ENCODE assay signal across 8 mouse cellular contexts in genomic region chr8:124862321-124863162, GRCm38 (mm10). TPM values are rescaled to one million over a fixed set of nuclear protein-coding genes. Genes with fewer than 3 reads are reported as not detected.
DNase-seq lines count a peak whose midpoint lies in the region; ATAC-seq lines count a peak whose summit lies in the region.

Gene Gnpat, plus strand, starts transcription at chr8:124863033.
Gene 2810004N23Rik, minus strand, starts transcription at chr8:124863120.

- ATAC-seq in forebrain, embryonic 11.5 days (replicated peaks; ENCODE audit: low FRiP score), result peak; percentile 98
- ATAC-seq in heart, embryonic 16.5 days (replicated peaks; ENCODE audit: extremely low read depth, insufficient read depth, low FRiP score), result peak; percentile 94
- ATAC-seq in liver, embryonic 15.5 days (ENCODE audit: insufficient read depth), result peak; percentile 93
- ATAC-seq in neural tube, embryonic 12.5 days (ENCODE audit: low FRiP score, low read depth), result peak; percentile 98

- DNase-seq in CD8-positive naive resting alpha-beta T cell, adult 2 months (ENCODE audit: low read depth in 2 of 2, low spot score in 2 of 2), result peak; percentile 94 to 97
- DNase-seq in c-Kit-positive CD71-negative TER-119-negative erythroid progenitor cells, embryonic 14.5 days (ENCODE audit: low read depth), result peak; percentile 86
- peak; percentile 97 for DNase-seq in forebrain, embryonic 11.5 days (ENCODE audit: low spot score)
- DNase-seq in kidney, postnatal 36 days, result peak; percentile 93 to 97
- DNase-seq in telencephalon, adult 2 months (ENCODE audit: low read depth, low spot score), result peak; percentile 75

- H3K4me1 ChIP-seq in forebrain, embryonic 11.5 days (replicated peaks; ENCODE audit: control insufficient read depth, insufficient read depth, low read length), result peaks cover 8% of the 10 kb centered on the region; the same call in 1 of the 2 replicates
- peaks cover 54% of the 10 kb centered on the region for H3K4me1 ChIP-seq in heart, embryonic 16.5 days (ENCODE audit: control insufficient read depth, insufficient read depth, low read length)
- peaks cover 54% of the 10 kb centered on the region for H3K4me1 ChIP-seq in liver, embryonic 15.5 days (replicated peaks)
- peaks cover 9% of the 10 kb centered on the region for H3K4me1 ChIP-seq in neural tube, embryonic 12.5 days

- peak within 1 kb of the TSS; percentile 81 for H3K27ac ChIP-seq in forebrain, embryonic 11.5 days (ENCODE audit: low read depth, low read length)
- H3K27ac ChIP-seq in heart, embryonic 16.5 days (ENCODE audit: low read length), result peak within 1 kb of the TSS; percentile 94
- H3K27ac ChIP-seq in liver, embryonic 15.5 days (replicated peaks), result peak within 1 kb of the TSS; percentile 85
- H3K27ac ChIP-seq in neural tube, embryonic 12.5 days, result peak within 1 kb of the TSS; percentile 70

- no peaks in the 10 kb centered on the region for H3K27me3 ChIP-seq in forebrain, embryonic 11.5 days (ENCODE audit: control insufficient read depth, insufficient read depth, low read length)
- H3K27me3 ChIP-seq in heart, embryonic 16.5 days (ENCODE audit: control insufficient read depth, insufficient read depth, low read length), result no peaks in the 10 kb centered on the region
- no peaks in the 10 kb centered on the region for H3K27me3 ChIP-seq in liver, embryonic 15.5 days
- H3K27me3 ChIP-seq in neural tube, embryonic 12.5 days (replicated peaks), result no peaks in the 10 kb centered on the region

- peak within 1 kb of the TSS; percentile 98 for H3K9ac ChIP-seq in forebrain, embryonic 11.5 days (ENCODE audit: low read length)
- peak within 1 kb of the TSS; percentile 98 for H3K9ac ChIP-seq in heart, embryonic 16.5 days (ENCODE audit: low read length)
- peak within 1 kb of the TSS; percentile 91 for H3K9ac ChIP-seq in liver, embryonic 15.5 days
- peak within 1 kb of the TSS; percentile 96 for H3K9ac ChIP-seq in neural tube, embryonic 12.5 days

- 2% methylated on average over 55 of the region's 55 CpGs for WGBS in forebrain, embryonic 11.5 days
- WGBS in heart, embryonic 16.5 days, result 1% methylated on average over 55 of the region's 55 CpGs
- under 1% methylated on average over 55 of the region's 55 CpGs for WGBS in liver, embryonic 15.5 days (ENCODE audit: insufficient replicate concordance)
- WGBS in neural tube, embryonic 12.5 days, result 2% methylated on average over 55 of the region's 55 CpGs

- peak within 1 kb of the TSS; percentile 95 for H3K4me3 ChIP-seq in forebrain, embryonic 11.5 days (ENCODE audit: low read depth, low read length)
- peak within 1 kb of the TSS; percentile 93 for H3K4me3 ChIP-seq in heart, embryonic 16.5 days (ENCODE audit: low read length)
- peak within 1 kb of the TSS; percentile 95 for H3K4me3 ChIP-seq in liver, embryonic 15.5 days (replicated peaks)
- H3K4me3 ChIP-seq in neural tube, embryonic 12.5 days, result peak within 1 kb of the TSS; percentile 95

- H3K36me3 ChIP-seq in forebrain, embryonic 11.5 days (ENCODE audit: control insufficient read depth, insufficient read depth, low read length), result peaks cover 14% of the 10 kb centered on the region; the same call in 1 of the 2 replicates
- H3K36me3 ChIP-seq in heart, embryonic 16.5 days (ENCODE audit: control insufficient read depth, insufficient read depth), result peaks cover 25% of the 10 kb centered on the region
- H3K36me3 ChIP-seq in liver, embryonic 15.5 days (replicated peaks), result peaks cover 31% of the 10 kb centered on the region
- peaks cover 33% of the 10 kb centered on the region for H3K36me3 ChIP-seq in neural tube, embryonic 12.5 days

- H3K9me3 ChIP-seq in forebrain, embryonic 11.5 days (ENCODE audit: control insufficient read depth, low read length), result no peaks in the 10 kb centered on the region
- no peaks in the 10 kb centered on the region for H3K9me3 ChIP-seq in heart, embryonic 16.5 days (replicated peaks; ENCODE audit: control insufficient read depth, low read length)
- H3K9me3 ChIP-seq in liver, embryonic 15.5 days (replicated peaks), result no peaks in the 10 kb centered on the region
- no peaks in the 10 kb centered on the region for H3K9me3 ChIP-seq in neural tube, embryonic 12.5 days

- peak within 1 kb of the TSS; percentile 66 for H3K4me2 ChIP-seq in forebrain, embryonic 11.5 days (ENCODE audit: low read depth, low read length, severe bottlenecking)
- H3K4me2 ChIP-seq in heart, embryonic 16.5 days (ENCODE audit: low read depth, low read length), result peak within 1 kb of the TSS; percentile 70
- peak within 1 kb of the TSS; percentile 74 for H3K4me2 ChIP-seq in liver, embryonic 15.5 days
- H3K4me2 ChIP-seq in neural tube, embryonic 12.5 days (replicated peaks), result peak within 1 kb of the TSS; percentile 79

RNA-seq across cellular contexts. Expression of gene Gnpat, which starts in this region (rescaled TPM):
- 153 TPM in 2 replicates for polyA plus RNA-seq in forebrain, embryonic 11.5 days (2014; fragmentation: Nextera tagmentation; extraction: Ambion mirVana)
- polyA plus RNA-seq in heart, embryonic 16.5 days (2015; fragmentation: Nextera tagmentation; extraction: Ambion mirVana), result 120 and 129 TPM in 2 replicates
- 35.6 and 42.2 TPM in 2 replicates for polyA plus RNA-seq in liver, embryonic 15.5 days (2015; fragmentation: Nextera tagmentation; extraction: Ambion mirVana)
- polyA plus RNA-seq in neural tube, embryonic 12.5 days (2016; fragmentation: Nextera tagmentation; extraction: Ambion mirVana), result 111 and 113 TPM in 2 replicates

RNA-seq across cellular contexts. Expression of gene 2810004N23Rik, which starts in this region (rescaled TPM):
- 56.7 and 59.1 TPM in 2 replicates for polyA plus RNA-seq in forebrain, embryonic 11.5 days (2014; fragmentation: Nextera tagmentation; extraction: Ambion mirVana)
- 51.4 and 52.2 TPM in 2 replicates for polyA plus RNA-seq in heart, embryonic 16.5 days (2015; fragmentation: Nextera tagmentation; extraction: Ambion mirVana)
- polyA plus RNA-seq in liver, embryonic 15.5 days (2015; fragmentation: Nextera tagmentation; extraction: Ambion mirVana), result 15.9 and 17.3 TPM in 2 replicates
- 40.2 and 42.6 TPM in 2 replicates for polyA plus RNA-seq in neural tube, embryonic 12.5 days (2016; fragmentation: Nextera tagmentation; extraction: Ambion mirVana)

Comparison
In these comparisons a context has a peak if more than half of its experiments do, and no peak if none do; other contexts are left out.
1. Peak in every context shown above with its lines: DNase-seq, ATAC-seq, H3K4me3 ChIP-seq and H3K27ac ChIP-seq.